Mouse (Mus musculus) thymus, adult 2 months (tissue): ENCODE results near the gene Ap1g1.

Experiments
- CTCF ChIP-seq: fragments of 200-500 bp; IDR thresholded peaks from 2 replicates; pipeline ENCODE4 v1.5.1; 2012; ENCODE audit warnings: mild to moderate bottlenecking, control low read depth, low read length, moderate library complexity, borderline replicate concordance; ENCODE audit not compliant: control insufficient read depth, poor library complexity, insufficient read depth; ENCODE audit errors: extremely low read depth
- POLR2A ChIP-seq: fragments of 200-500 bp; IDR thresholded peaks from 2 replicates; pipeline ENCODE4 v1.6.1; 2012; ENCODE audit warnings: mild to moderate bottlenecking, low read length, control low read depth, moderate library complexity; ENCODE audit not compliant: control insufficient read depth, poor library complexity, insufficient read depth; ENCODE audit errors: extremely low read depth

GRCm38 (mm10) chr8:109866690-109867089 is 88.3 kb downstream of the Ap1g1 start:
- no peak for TF ChIP-seq CTCF
- no peak for TF ChIP-seq POLR2A
